Comparison of ENCODE assay signal across 19 mouse cellular contexts in genomic region chr7:16259110-16259590, GRCm38 (mm10). TPM values are rescaled to one million over a fixed set of nuclear protein-coding genes. Genes with fewer than 3 reads are reported as not detected.
A peak's percentile ranks its signal among the peaks of the same experiment; 100 is the strongest.
DNase-seq lines count a peak whose midpoint lies in the region; ATAC-seq and TF ChIP-seq lines count a peak whose summit lies in the region.
"Had no signal": no experiment of that assay in that cellular context is flagged by ENCODE, and none has a peak within 500 bp of the region (broad histone marks: within the 10 kb centered on the region; RNA-seq: fewer than 3 reads in every experiment).

TSS of gene C5ar1 (minus strand) at chr7:16259540.

- ATAC-seq in liver, embryonic 11.5 days (replicated peaks; ENCODE audit: low FRiP score) = no peak
- ATAC-seq in liver, embryonic 12.5 days = no peak
- ATAC-seq: midbrain, embryonic 16.5 days had no signal

- H3K27ac ChIP-seq in liver, embryonic 11.5 days (ENCODE audit: low read depth, low read length) = no peak within 1 kb of the TSS
- no peak within 1 kb of the TSS for H3K27ac ChIP-seq in liver, embryonic 12.5 days
- H3K27ac ChIP-seq in bone marrow, adult 2 months (ENCODE audit: control insufficient read depth, insufficient read depth, low read depth, low read length, poor library complexity) = peak within 1 kb of the TSS; percentile 82
- no peak within 1 kb of the TSS for H3K27ac ChIP-seq in thymus, adult 2 months (ENCODE audit: control insufficient read depth, insufficient read depth, low read length)
- H3K27ac ChIP-seq: embryonic facial prominence, embryonic 10.5 days; hindbrain, embryonic 14.5 days; liver, embryonic 14.5 days had no signal

- H3K27me3 ChIP-seq in liver, embryonic 11.5 days (replicated peaks; ENCODE audit: control insufficient read depth, insufficient read depth, low read length) = no peaks in the 10 kb centered on the region
- H3K27me3 ChIP-seq in liver, embryonic 12.5 days (replicated peaks) = 0 out of 2 replicates have a peak, but pooled peaks cover 7% of the 10 kb centered on the region
- no peaks in the 10 kb centered on the region for H3K27me3 ChIP-seq in megakaryocyte, embryonic 14.5 days (replicated peaks)
- no peaks in the 10 kb centered on the region for H3K27me3 ChIP-seq in thymus, adult 2 months (ENCODE audit: control insufficient read depth, insufficient read depth, low read length)

- DNase-seq in liver, embryonic 11.5 days (ENCODE audit: low spot score) = no peak
- DNase-seq in gonadal fat pad, adult 2 months (ENCODE audit: low read depth) = no peak
- DNase-seq in right cerebral cortex, postnatal 36 days (ENCODE audit: low spot score in 2 of 2) = no peak
- DNase-seq in thymus, adult 2 months = no peak
- DNase-seq: adrenal gland, postnatal 25 days; B cell, adult 2 months; cerebellum, adult 9-10 months; gastrocnemius, postnatal 14 days; kidney, adult 8-10 months; kidney, postnatal 4 days; retina, postnatal 1 day; right cerebral cortex, postnatal 4 days had no signal

- no peak for TF ChIP-seq POLR2A in bone marrow, adult 2 months (IDR thresholded peaks at IDR 0.05; ENCODE audit: borderline replicate concordance, control insufficient read depth, low read depth, low read length)
- TF ChIP-seq POLR2A in thymus, adult 2 months (IDR thresholded peaks at IDR 0.05; ENCODE audit: control insufficient read depth, extremely low read depth, insufficient read depth, low read length, poor library complexity) = no peak

- H3K36me3 ChIP-seq in liver, embryonic 11.5 days (ENCODE audit: control insufficient read depth, insufficient read depth, low read length) = no peaks in the 10 kb centered on the region
- H3K36me3 ChIP-seq in liver, embryonic 12.5 days = no peaks in the 10 kb centered on the region
- H3K36me3 ChIP-seq in megakaryocyte, embryonic 14.5 days (replicated peaks; ENCODE audit: low read length) = no peaks in the 10 kb centered on the region
- H3K36me3 ChIP-seq in thymus, adult 2 months (ENCODE audit: control insufficient read depth, insufficient read depth, low read length) = no peaks in the 10 kb centered on the region
- H3K36me3 ChIP-seq: embryonic facial prominence, embryonic 10.5 days had no signal

- WGBS in liver, embryonic 11.5 days = 53% methylated on average over 5 of the region's 5 CpGs
- WGBS in liver, embryonic 12.5 days (ENCODE audit: insufficient replicate concordance) = 34% methylated on average over 5 of the region's 5 CpGs
- 32% methylated on average over 5 of the region's 5 CpGs for WGBS in bone marrow, adult 2 months
- 76% methylated on average over 5 of the region's 5 CpGs for WGBS in thymus, adult 2 months

- no peak within 1 kb of the TSS for H3K4me2 ChIP-seq in liver, embryonic 11.5 days
- no peak within 1 kb of the TSS for H3K4me2 ChIP-seq in liver, embryonic 12.5 days
- H3K4me2 ChIP-seq: hindbrain, embryonic 14.5 days had no signal

- H3K4me3 ChIP-seq in liver, embryonic 11.5 days (ENCODE audit: low read depth, low read length) = no peak within 1 kb of the TSS
- H3K4me3 ChIP-seq in liver, embryonic 12.5 days = no peak within 1 kb of the TSS
- H3K4me3 ChIP-seq in bone marrow, adult 2 months (replicated peaks; ENCODE audit: control insufficient read depth, low read depth, low read length) = peak within 1 kb of the TSS; percentile 75
- H3K4me3 ChIP-seq in megakaryocyte, embryonic 14.5 days (replicated peaks) = peak within 1 kb of the TSS; percentile 71
- no peak within 1 kb of the TSS for H3K4me3 ChIP-seq in thymus, adult 2 months (ENCODE audit: control insufficient read depth, insufficient read depth, low read length)
- H3K4me3 ChIP-seq: embryonic facial prominence, embryonic 10.5 days had no signal

- peak; percentile 29; the same call in 1 of the 2 replicates for TF ChIP-seq CTCF in bone marrow, adult 2 months (IDR thresholded peaks at IDR 0.05; ENCODE audit: control insufficient read depth, insufficient read depth, low read length)
- TF ChIP-seq CTCF in thymus, adult 2 months (IDR thresholded peaks at IDR 0.05; ENCODE audit: borderline replicate concordance, control insufficient read depth, extremely low read depth, insufficient read depth, low read length, poor library complexity) = no peak

- peak within 1 kb of the TSS; percentile 6; the same call in 1 of the 2 replicates for H3K9ac ChIP-seq in liver, embryonic 11.5 days (ENCODE audit: low read depth, low read length)
- H3K9ac ChIP-seq in liver, embryonic 12.5 days = no peak within 1 kb of the TSS
- H3K9ac ChIP-seq: hindbrain, embryonic 14.5 days; liver, embryonic 14.5 days had no signal

- H3K9me3 ChIP-seq in liver, embryonic 11.5 days (ENCODE audit: control insufficient read depth, low read length) = no peaks in the 10 kb centered on the region
- no peaks in the 10 kb centered on the region for H3K9me3 ChIP-seq in liver, embryonic 12.5 days (replicated peaks)
- H3K9me3 ChIP-seq in megakaryocyte, embryonic 14.5 days = no peaks in the 10 kb centered on the region
- H3K9me3 ChIP-seq: embryonic facial prominence, embryonic 10.5 days had no signal

- H3K4me1 ChIP-seq in liver, embryonic 11.5 days (replicated peaks; ENCODE audit: control insufficient read depth, insufficient read depth, low read length) = no peaks in the 10 kb centered on the region
- peaks cover 9% of the 10 kb centered on the region; the same call in 1 of the 2 replicates for H3K4me1 ChIP-seq in liver, embryonic 12.5 days
- peaks cover 2% of the 10 kb centered on the region; the same call in 1 of the 2 replicates for H3K4me1 ChIP-seq in bone marrow, adult 2 months (ENCODE audit: control insufficient read depth, insufficient read depth, low read length)
- peaks cover 71% of the 10 kb centered on the region for H3K4me1 ChIP-seq in megakaryocyte, embryonic 14.5 days
- no peaks in the 10 kb centered on the region for H3K4me1 ChIP-seq in thymus, adult 2 months (replicated peaks; ENCODE audit: control insufficient read depth, insufficient read depth, low read length)
- H3K4me1 ChIP-seq: embryonic facial prominence, embryonic 10.5 days had no signal

RNA-seq across cellular contexts. Expression of gene C5ar1, which starts in this region (rescaled TPM):
- polyA plus RNA-seq in liver, embryonic 11.5 days (2014; fragmentation: Nextera tagmentation; extraction: Ambion mirVana) = 2.8 and 3.4 TPM in 2 replicates
- 1.7 and 2.1 TPM in 2 replicates for polyA plus RNA-seq in liver, embryonic 12.5 days (2016; fragmentation: Nextera tagmentation; extraction: Ambion mirVana)
- polyA plus RNA-seq in bone marrow, adult 2 months (2011; ENCODE audit: insufficient read depth, insufficient read length, low replicate concordance, missing spikeins) = 9.0 and 17.2 TPM in 2 replicates
- polyA plus RNA-seq in gonadal fat pad, adult 2 months (2012; rRNA removed) = 15.3 and 16.5 TPM in 2 replicates
- 2.0 and 6.6 TPM in 2 replicates for polyA plus RNA-seq in megakaryocyte, embryonic 14.5 days (2012; ENCODE audit: insufficient read depth, low replicate concordance)
- 3.2 and 4.1 TPM in 2 replicates for polyA plus RNA-seq in thymus, adult 2 months (2012; rRNA removed)

Comparison
In these comparisons a context has a peak if more than half of its experiments do, and no peak if none do; other contexts are left out.
1. H3K4me3 ChIP-seq: peak in bone marrow, adult 2 months (single experiment) and megakaryocyte, embryonic 14.5 days (single experiment); none in liver, embryonic 11.5 days (single experiment), liver, embryonic 12.5 days (single experiment) and thymus, adult 2 months (single experiment).